Mouse (Mus musculus) ES-Bruce4 (cell line): ENCODE results near the gene Spata18.

Source experiments
- CTCF ChIP-seq: IDR thresholded peaks from one replicate; pipeline ENCODE4 v1.8.1; 2011; ENCODE audit warnings: low read depth, low read length
- POLR2A ChIP-seq: IDR thresholded peaks from one replicate; pipeline ENCODE4 v1.8.1; 2011; ENCODE audit warnings: low read length; ENCODE audit not compliant: insufficient read depth

GRCm38 (mm10) chr5:73688576-73688975, 37.4 kb downstream of the Spata18 start:
- no peak for TF ChIP-seq POLR2A
- TF ChIP-seq CTCF: no peak
